Mouse (Mus musculus) brain, embryonic 14.5 days (tissue): ENCODE measurements around the gene Barhl2.

Experiments
- CTCF ChIP-seq: fragments of 200-500 bp; IDR thresholded peaks from 2 replicates; pipeline ENCODE4 v1.5.1; 2012; ENCODE audit warnings: inconsistent platforms, mild to moderate bottlenecking, moderate library complexity, borderline replicate concordance; ENCODE audit not compliant: insufficient read depth, insufficient read length; ENCODE audit errors: extremely low read depth
- POLR2A ChIP-seq: fragments of 200-500 bp; IDR thresholded peaks from 2 replicates; pipeline ENCODE4 v1.6.1; 2012; ENCODE audit warnings: mild to moderate bottlenecking, inconsistent platforms, borderline replicate concordance; ENCODE audit not compliant: poor library complexity, insufficient read depth, insufficient read length, severe bottlenecking; ENCODE audit errors: extremely low read depth

DNA sequence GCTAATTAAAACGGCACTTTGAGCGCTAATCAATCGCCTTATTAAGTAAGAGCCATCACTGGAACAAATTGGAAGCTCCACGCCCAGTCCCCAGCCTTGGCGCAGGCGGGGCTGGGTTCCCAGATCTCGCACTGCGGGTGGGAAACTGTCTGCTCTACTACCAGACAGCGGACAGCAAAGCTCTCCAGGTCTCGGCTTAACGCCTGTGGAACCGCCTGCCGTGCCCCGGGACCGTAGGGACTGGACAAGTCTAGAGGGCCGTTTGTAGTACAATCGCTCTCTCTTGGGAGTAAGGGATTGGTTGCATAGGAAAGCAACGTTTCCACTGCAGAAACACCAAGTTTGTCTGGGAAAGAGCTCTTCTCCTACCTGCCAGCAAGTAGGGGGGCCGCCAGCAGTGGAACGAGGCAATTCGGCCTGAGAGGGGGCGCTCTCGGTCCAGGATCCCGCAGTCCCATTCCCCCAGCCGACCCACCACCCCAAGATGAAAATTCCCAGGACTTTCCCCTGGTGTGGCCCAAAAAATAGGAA, 5.8 kb upstream of the Barhl2 start:
- peak; percentile 37; the same call in 1 of the 2 replicates for TF ChIP-seq CTCF
- TF ChIP-seq POLR2A, result no peak
